In the genomic region with DNA sequence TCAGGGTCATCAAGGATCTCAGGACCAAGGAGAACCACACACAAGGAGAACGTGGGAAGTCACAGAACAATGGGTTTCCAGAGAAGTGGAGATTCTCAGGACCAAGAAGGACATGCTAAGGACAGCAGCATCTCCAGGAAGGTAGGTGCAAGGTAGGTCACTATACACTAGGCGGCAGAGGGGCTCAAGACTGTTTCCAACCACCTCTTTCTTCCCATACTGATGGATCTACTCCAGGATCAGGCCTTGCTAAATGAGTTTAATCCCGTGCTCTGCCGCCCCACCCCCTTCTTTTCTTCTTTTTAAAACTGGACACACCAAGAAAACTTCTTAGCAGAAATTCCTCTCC, we compare ENCODE assay signal across 7 mouse cellular contexts. TPM values are rescaled to one million over a fixed set of nuclear protein-coding genes. Genes with fewer than 3 reads are reported as not detected.
DNase-seq lines count a peak whose midpoint lies in the region; ATAC-seq and TF ChIP-seq lines count a peak whose summit lies in the region.

No protein-coding gene starts in this region.

- TF ChIP-seq CTCF in lung, embryonic 14.5 days (IDR thresholded peaks at IDR 0.05; ENCODE audit: low read depth): peak; percentile 36; the same call in 1 of the 2 replicates

- no peaks in the 10 kb centered on the region for H3K36me3 ChIP-seq in lung, embryonic 14.5 days (ENCODE audit: insufficient read depth)
- H3K36me3 ChIP-seq in forebrain, embryonic 14.5 days (ENCODE audit: control insufficient read depth, insufficient read depth, low read length): no peaks in the 10 kb centered on the region
- H3K36me3 ChIP-seq in liver, embryonic 12.5 days: no peaks in the 10 kb centered on the region
- H3K36me3 ChIP-seq in stomach, embryonic 16.5 days (ENCODE audit: control insufficient read depth, insufficient read depth, low read length): no peaks in the 10 kb centered on the region

- peak overlapping the region; percentile 49 for H3K4me3 ChIP-seq in lung, embryonic 14.5 days (ENCODE audit: low read depth, low read length)
- peak overlapping the region; percentile 38 for H3K4me3 ChIP-seq in forebrain, embryonic 14.5 days (ENCODE audit: low read depth, low read length)
- peak overlapping the region; percentile 58 for H3K4me3 ChIP-seq in liver, embryonic 12.5 days
- H3K4me3 ChIP-seq in stomach, embryonic 16.5 days (replicated peaks; ENCODE audit: low read length): peak overlapping the region; percentile 56

- 11% methylated on average over 4 of the region's 4 CpGs for WGBS in lung, embryonic 14.5 days
- WGBS in forebrain, embryonic 14.5 days: 9% methylated on average over 4 of the region's 4 CpGs
- WGBS in liver, embryonic 12.5 days (ENCODE audit: insufficient replicate concordance): 23% methylated on average over 4 of the region's 4 CpGs
- 17% methylated on average over 4 of the region's 4 CpGs for WGBS in stomach, embryonic 16.5 days

- peak overlapping the region; percentile 71 for H3K9ac ChIP-seq in lung, embryonic 14.5 days
- no peak overlapping the region for H3K9ac ChIP-seq in forebrain, embryonic 14.5 days (ENCODE audit: low read length)
- H3K9ac ChIP-seq in liver, embryonic 12.5 days: peak overlapping the region; percentile 70
- peak overlapping the region; percentile 89 for H3K9ac ChIP-seq in stomach, embryonic 16.5 days (ENCODE audit: low read length)

- DNase-seq in lung, embryonic 14.5 days: peak; percentile 45
- no peak for DNase-seq in lung, postnatal 25 days (ENCODE audit: low spot score)
- peak; percentile 8 for DNase-seq in forebrain, embryonic 14.5 days (ENCODE audit: low spot score)
- DNase-seq in adrenal gland, adult 2 months: no peak
- DNase-seq in adrenal gland, adult 18-20 months (ENCODE audit: low spot score in 2 of 2): no peak

- peak overlapping the region; percentile 95 for H3K4me2 ChIP-seq in lung, embryonic 14.5 days
- peak overlapping the region; percentile 77 for H3K4me2 ChIP-seq in forebrain, embryonic 14.5 days (ENCODE audit: low read length)
- peak overlapping the region; percentile 88 for H3K4me2 ChIP-seq in liver, embryonic 12.5 days
- peak overlapping the region; percentile 99 for H3K4me2 ChIP-seq in stomach, embryonic 16.5 days (ENCODE audit: low read depth, low read length)

- no peaks in the 10 kb centered on the region; the same call in 1 of the 2 replicates for H3K9me3 ChIP-seq in lung, embryonic 14.5 days (ENCODE audit: low read depth, low read length)
- H3K9me3 ChIP-seq in forebrain, embryonic 14.5 days (replicated peaks; ENCODE audit: control insufficient read depth, low read length): no peaks in the 10 kb centered on the region
- peaks cover 26% of the 10 kb centered on the region for H3K9me3 ChIP-seq in liver, embryonic 12.5 days (replicated peaks)
- H3K9me3 ChIP-seq in stomach, embryonic 16.5 days (replicated peaks; ENCODE audit: control insufficient read depth, low read length): peaks cover 14% of the 10 kb centered on the region; the same call in 1 of the 2 replicates

- H3K27ac ChIP-seq in lung, embryonic 14.5 days (ENCODE audit: low read depth): no peak overlapping the region
- H3K27ac ChIP-seq in forebrain, embryonic 14.5 days (ENCODE audit: low read depth, low read length): no peak overlapping the region
- no peak overlapping the region for H3K27ac ChIP-seq in liver, embryonic 12.5 days
- H3K27ac ChIP-seq in stomach, embryonic 16.5 days (ENCODE audit: low read length): no peak overlapping the region

- no peaks in the 10 kb centered on the region for H3K4me1 ChIP-seq in lung, embryonic 14.5 days (ENCODE audit: insufficient read depth)
- H3K4me1 ChIP-seq in forebrain, embryonic 14.5 days (ENCODE audit: control insufficient read depth, insufficient read depth, low read length): no peaks in the 10 kb centered on the region
- peaks cover 19% of the 10 kb centered on the region for H3K4me1 ChIP-seq in liver, embryonic 12.5 days
- peaks cover 10% of the 10 kb centered on the region for H3K4me1 ChIP-seq in stomach, embryonic 16.5 days (ENCODE audit: control insufficient read depth, insufficient read depth, low read length)

- peak; percentile 60; the same call in 1 of the 2 replicates for ATAC-seq in lung, embryonic 14.5 days (ENCODE audit: insufficient read depth)
- ATAC-seq in forebrain, embryonic 14.5 days: no peak
- ATAC-seq in liver, embryonic 12.5 days: no peak
- ATAC-seq in stomach, embryonic 16.5 days (ENCODE audit: insufficient read depth, low FRiP score): peak; percentile 77

- H3K27me3 ChIP-seq in lung, embryonic 14.5 days (ENCODE audit: insufficient read depth, low read length): peaks cover 12% of the 10 kb centered on the region
- H3K27me3 ChIP-seq in forebrain, embryonic 14.5 days (replicated peaks; ENCODE audit: control insufficient read depth, insufficient read depth, low read length): peaks cover 11% of the 10 kb centered on the region
- H3K27me3 ChIP-seq in liver, embryonic 12.5 days (replicated peaks): peaks cover 53% of the 10 kb centered on the region
- H3K27me3 ChIP-seq in stomach, embryonic 16.5 days (ENCODE audit: control insufficient read depth, insufficient read depth, low read length): no peaks in the 10 kb centered on the region; the same call in 1 of the 2 replicates

RNA-seq across cellular contexts. Expression of a gene that starts 0.5 kb away (rescaled TPM):
- polyA plus RNA-seq in lung, embryonic 14.5 days (2014; fragmentation: Nextera tagmentation; extraction: Ambion mirVana): 0.20 and 0.24 TPM in 2 replicates
- polyA plus RNA-seq in forebrain, embryonic 14.5 days (2014; fragmentation: Nextera tagmentation; extraction: Ambion mirVana): 0.05 TPM in 2 replicates
- 0.07 and 0.12 TPM in 2 replicates for polyA plus RNA-seq in liver, embryonic 12.5 days (2016; fragmentation: Nextera tagmentation; extraction: Ambion mirVana)
- 0.16 and 0.25 TPM in 2 replicates for polyA plus RNA-seq in stomach, embryonic 16.5 days (2015; fragmentation: Nextera tagmentation; extraction: Ambion mirVana)
- under 1 TPM; 0.20 to 0.69 TPM for total RNA-seq in adrenal gland, adult 2 months (2021)
- polyA plus RNA-seq in adrenal gland, adult 2 months (2012; rRNA removed): 0.08 and 0.11 TPM in 2 replicates
- total RNA-seq in adrenal gland, adult 18-20 months (2021): under 1 TPM; 0.16 to 0.23 TPM

RNA-seq across cellular contexts. Expression of a gene that starts 10.1 kb away (rescaled TPM):
- polyA plus RNA-seq in lung, embryonic 14.5 days (2014; fragmentation: Nextera tagmentation; extraction: Ambion mirVana): 3.4 and 4.1 TPM in 2 replicates
- 2.6 and 2.7 TPM in 2 replicates for polyA plus RNA-seq in forebrain, embryonic 14.5 days (2014; fragmentation: Nextera tagmentation; extraction: Ambion mirVana)
- 5.2 and 6.0 TPM in 2 replicates for polyA plus RNA-seq in liver, embryonic 12.5 days (2016; fragmentation: Nextera tagmentation; extraction: Ambion mirVana)
- 9.9 and 11.7 TPM in 2 replicates for polyA plus RNA-seq in stomach, embryonic 16.5 days (2015; fragmentation: Nextera tagmentation; extraction: Ambion mirVana)
- total RNA-seq in adrenal gland, adult 2 months (2021): 10 to 100 TPM; 17.0 to 18.9 TPM
- 6.5 and 10.6 TPM in 2 replicates for polyA plus RNA-seq in adrenal gland, adult 2 months (2012; rRNA removed)
- 10 to 100 TPM; 16.2 to 18.7 TPM for total RNA-seq in adrenal gland, adult 18-20 months (2021)

RNA-seq across cellular contexts. Expression of a gene that starts 10.5 kb away (rescaled TPM):
- polyA plus RNA-seq in lung, embryonic 14.5 days (2014; fragmentation: Nextera tagmentation; extraction: Ambion mirVana): 26.8 and 31.2 TPM in 2 replicates
- polyA plus RNA-seq in forebrain, embryonic 14.5 days (2014; fragmentation: Nextera tagmentation; extraction: Ambion mirVana): 28.4 and 29.5 TPM in 2 replicates
- 28.6 and 29.4 TPM in 2 replicates for polyA plus RNA-seq in liver, embryonic 12.5 days (2016; fragmentation: Nextera tagmentation; extraction: Ambion mirVana)
- 36.7 and 39.9 TPM in 2 replicates for polyA plus RNA-seq in stomach, embryonic 16.5 days (2015; fragmentation: Nextera tagmentation; extraction: Ambion mirVana)
- total RNA-seq in adrenal gland, adult 2 months (2021): 10 to 100 TPM; 22.5 to 23.5 TPM
- 55.7 and 56.0 TPM in 2 replicates for polyA plus RNA-seq in adrenal gland, adult 2 months (2012; rRNA removed)
- total RNA-seq in adrenal gland, adult 18-20 months (2021): 10 to 100 TPM; 18.8 to 26.6 TPM

RNA-seq across cellular contexts. Expression of a gene that starts 37.6 kb away (rescaled TPM):
- 35.4 and 36.2 TPM in 2 replicates for polyA plus RNA-seq in lung, embryonic 14.5 days (2014; fragmentation: Nextera tagmentation; extraction: Ambion mirVana)
- 14.3 and 15.7 TPM in 2 replicates for polyA plus RNA-seq in forebrain, embryonic 14.5 days (2014; fragmentation: Nextera tagmentation; extraction: Ambion mirVana)
- 34.4 and 35.3 TPM in 2 replicates for polyA plus RNA-seq in liver, embryonic 12.5 days (2016; fragmentation: Nextera tagmentation; extraction: Ambion mirVana)
- polyA plus RNA-seq in stomach, embryonic 16.5 days (2015; fragmentation: Nextera tagmentation; extraction: Ambion mirVana): 24.3 and 24.6 TPM in 2 replicates
- total RNA-seq in adrenal gland, adult 2 months (2021): 1 to 10 TPM in 1 of 2 experiments, under 1 TPM in 1; 0.66 to 1.1 TPM
- 2.0 and 2.9 TPM in 2 replicates for polyA plus RNA-seq in adrenal gland, adult 2 months (2012; rRNA removed)
- under 1 TPM; 0.58 to 0.70 TPM for total RNA-seq in adrenal gland, adult 18-20 months (2021)

RNA-seq across cellular contexts. Expression of a gene that starts 57.1 kb away (rescaled TPM):
- polyA plus RNA-seq in lung, embryonic 14.5 days (2014; fragmentation: Nextera tagmentation; extraction: Ambion mirVana): 30.2 and 36.9 TPM in 2 replicates
- polyA plus RNA-seq in forebrain, embryonic 14.5 days (2014; fragmentation: Nextera tagmentation; extraction: Ambion mirVana): 33.5 and 39.5 TPM in 2 replicates
- 21.8 and 22.1 TPM in 2 replicates for polyA plus RNA-seq in liver, embryonic 12.5 days (2016; fragmentation: Nextera tagmentation; extraction: Ambion mirVana)
- 42.9 and 43.9 TPM in 2 replicates for polyA plus RNA-seq in stomach, embryonic 16.5 days (2015; fragmentation: Nextera tagmentation; extraction: Ambion mirVana)
- total RNA-seq in adrenal gland, adult 2 months (2021): 10 to 100 TPM; 19.8 to 27.6 TPM
- polyA plus RNA-seq in adrenal gland, adult 2 months (2012; rRNA removed): 9.8 and 16.1 TPM in 2 replicates
- 10 to 100 TPM; 25.0 to 32.7 TPM for total RNA-seq in adrenal gland, adult 18-20 months (2021)

Comparison
In these comparisons a context has a peak if more than half of its experiments do, and no peak if none do; other contexts are left out.
1. DNase-seq: peak in lung, embryonic 14.5 days (single experiment) and forebrain, embryonic 14.5 days (single experiment); none in lung, postnatal 25 days (single experiment), adrenal gland, adult 2 months (single experiment) and adrenal gland, adult 18-20 months (0 of 2).
2. ATAC-seq: peak in lung, embryonic 14.5 days (single experiment) and stomach, embryonic 16.5 days (single experiment); none in forebrain, embryonic 14.5 days (single experiment) and liver, embryonic 12.5 days (single experiment).
3. Peak in every context shown above with its lines, with median percentiles within 50 percentile points of each other: H3K4me2 ChIP-seq and H3K4me3 ChIP-seq.